Comparison of ENCODE assay signal across 9 mouse cellular contexts in genomic region chr11:102027361-102028017, GRCm38 (mm10). TPM values are rescaled to one million over a fixed set of nuclear protein-coding genes. Genes with fewer than 3 reads are reported as not detected.
A peak's percentile ranks its signal among the peaks of the same experiment; 100 is the strongest.
DNase-seq lines count a peak whose midpoint lies in the region; ATAC-seq and TF ChIP-seq lines count a peak whose summit lies in the region.
"Had no signal": no experiment of that assay in that cellular context is flagged by ENCODE, and none has a peak within 500 bp of the region (broad histone marks: within the 10 kb centered on the region; RNA-seq: fewer than 3 reads in every experiment).

No protein-coding gene starts in this region.

- intact Hi-C loops in heart, adult 2 months (cut with DNase I) = no loop called here

- no peaks in the 10 kb centered on the region for H3K9me3 ChIP-seq in MEL (replicated peaks; ENCODE audit: insufficient read depth, low read length)
- H3K9me3 ChIP-seq in forebrain, embryonic 13.5 days (replicated peaks) = no peaks in the 10 kb centered on the region
- H3K9me3 ChIP-seq in liver, postnatal 0 days (ENCODE audit: low read length) = no peaks in the 10 kb centered on the region

- TF ChIP-seq POLR2A in heart, adult 2 months (IDR thresholded peaks at IDR 0.05; ENCODE audit: insufficient read depth, low read depth, low read length) = no peak
- no peak for TF ChIP-seq POLR2A in MEL (IDR thresholded peaks at IDR 0.05; ENCODE audit: control insufficient read depth in 1 of 2, insufficient read depth in 1 of 2, low read depth in 1 of 2, low read length in 2 of 2, poor library complexity in 1 of 2)

- no peak overlapping the region; the same call in 1 of the 2 replicates for H3K27ac ChIP-seq in heart, adult 2 months
- H3K27ac ChIP-seq in MEL (ENCODE audit: control insufficient read depth, low read depth, low read length) = no peak overlapping the region
- peak overlapping the region; percentile 91 for H3K27ac ChIP-seq in forebrain, embryonic 13.5 days
- H3K27ac ChIP-seq in liver, postnatal 0 days (ENCODE audit: low read depth) = no peak overlapping the region
- H3K27ac ChIP-seq: macrophage had no signal

- no peak for DNase-seq in heart, adult 2 months
- no peak for DNase-seq in heart, adult 9 months (ENCODE audit: low spot score in 2 of 2)
- DNase-seq in MEL (ENCODE audit: low read depth, low spot score) = peak; percentile 58
- DNase-seq in liver, postnatal 0 days = no peak
- no peak for DNase-seq in spleen, postnatal 10 days (ENCODE audit: low spot score in 2 of 2)
- DNase-seq in testis, postnatal 10 days (ENCODE audit: low spot score) = no peak
- DNase-seq in gastrocnemius, postnatal 4 days (ENCODE audit: low spot score in 2 of 2) = no peak

- H3K79me2 ChIP-seq in heart, adult 2 months (replicated peaks; ENCODE audit: control insufficient read depth, insufficient read depth, low read length) = no peaks in the 10 kb centered on the region
- H3K79me2 ChIP-seq in MEL (ENCODE audit: control insufficient read depth, insufficient read depth, low read length, poor library complexity) = no peaks in the 10 kb centered on the region

- H3K4me3 ChIP-seq in heart, adult 2 months = peak overlapping the region; percentile 72
- peak overlapping the region in 1 of 2 experiments; percentile 75; a peak in 1 of 4 replicates for H3K4me3 ChIP-seq in MEL (ENCODE audit: control insufficient read depth in 1 of 2, insufficient read depth in 1 of 2, low read depth in 2 of 2, low read length in 2 of 2)
- H3K4me3 ChIP-seq in forebrain, embryonic 13.5 days = peak overlapping the region; percentile 66
- peak overlapping the region; percentile 45; the same call in 1 of the 2 replicates for H3K4me3 ChIP-seq in liver, postnatal 0 days (ENCODE audit: low read depth, low read length)

- no peaks in the 10 kb centered on the region for H3K27me3 ChIP-seq in heart, adult 2 months (ENCODE audit: control insufficient read depth, insufficient read depth, low read length)
- H3K27me3 ChIP-seq in MEL (ENCODE audit: control insufficient read depth in 1 of 2, insufficient read depth in 2 of 2, low read length in 2 of 2) = no peaks in the 10 kb centered on the region
- no peaks in the 10 kb centered on the region for H3K27me3 ChIP-seq in forebrain, embryonic 13.5 days
- H3K27me3 ChIP-seq in liver, postnatal 0 days (ENCODE audit: insufficient read depth, low read length) = peaks cover 24% of the 10 kb centered on the region

- no peak for TF ChIP-seq RAD21 in MEL (IDR thresholded peaks at IDR 0.05; ENCODE audit: low read depth, low read length)

- ATAC-seq in forebrain, embryonic 13.5 days = peak; percentile 17; the same call in 1 of the 2 replicates
- ATAC-seq in liver, postnatal 0 days = no peak

- no peak for TF ChIP-seq EP300 in heart, adult 2 months (IDR thresholded peaks at IDR 0.05; ENCODE audit: insufficient read depth, low read depth, low read length)
- TF ChIP-seq EP300 in MEL (IDR thresholded peaks at IDR 0.05; ENCODE audit: low read depth in 1 of 2, low read length in 2 of 2) = no peak
- TF ChIP-seq EP300 in liver, postnatal 0 days (IDR thresholded peaks at IDR 0.05; ENCODE audit: low read depth) = no peak

- H3K4me2 ChIP-seq in forebrain, embryonic 13.5 days = peak overlapping the region; percentile 76
- H3K4me2 ChIP-seq in liver, postnatal 0 days (ENCODE audit: low read depth, low read length) = peak overlapping the region; percentile 73

- peak; percentile 35 for TF ChIP-seq CTCF in heart, adult 2 months (IDR thresholded peaks at IDR 0.05)
- no peak for TF ChIP-seq CTCF in MEL (IDR thresholded peaks at IDR 0.05 in 2 of 3, conservative IDR thresholded peaks at IDR 0.05 in 1 of 3; ENCODE audit: control insufficient read depth in 1 of 3, insufficient read depth in 1 of 3, low read depth in 2 of 3, low read length in 3 of 3, poor library complexity in 1 of 3, severe bottlenecking in 1 of 3)
- TF ChIP-seq CTCF in liver, postnatal 0 days (IDR thresholded peaks at IDR 0.05; ENCODE audit: low read depth) = no peak

- peaks cover 2% of the 10 kb centered on the region; the same call in 1 of the 2 replicates for H3K4me1 ChIP-seq in heart, adult 2 months (ENCODE audit: control insufficient read depth, insufficient read depth, low read length)
- H3K4me1 ChIP-seq in MEL (ENCODE audit: control insufficient read depth in 1 of 2, insufficient read depth in 2 of 2, low read length in 2 of 2) = peaks cover 2 to 22% of the 10 kb centered on the region in 2 experiments; a peak in 3 of 4 replicates
- H3K4me1 ChIP-seq in forebrain, embryonic 13.5 days = peaks cover 44% of the 10 kb centered on the region
- H3K4me1 ChIP-seq in liver, postnatal 0 days (ENCODE audit: insufficient read depth) = 0 out of 2 replicates have a peak, but pooled peaks cover 5% of the 10 kb centered on the region

- H3K9ac ChIP-seq in heart, adult 2 months (ENCODE audit: low read depth, low read length) = peak overlapping the region; percentile 39; the same call in 1 of the 2 replicates
- H3K9ac ChIP-seq in MEL (ENCODE audit: control insufficient read depth, low read depth, low read length, poor library complexity, severe bottlenecking) = 0 out of 2 replicates have a peak overlapping the region, but pooled peaks have one; percentile 18
- peak overlapping the region; percentile 82 for H3K9ac ChIP-seq in forebrain, embryonic 13.5 days
- no peak overlapping the region for H3K9ac ChIP-seq in liver, postnatal 0 days (replicated peaks)

- H3K36me3 ChIP-seq in heart, adult 2 months (ENCODE audit: control insufficient read depth, insufficient read depth, low read length) = no peaks in the 10 kb centered on the region
- H3K36me3 ChIP-seq in MEL (ENCODE audit: control insufficient read depth in 1 of 2, insufficient read depth in 2 of 2, low read length in 2 of 2) = peaks cover 0 to 14% of the 10 kb centered on the region in 2 experiments; a peak in 2 of 4 replicates
- peaks cover 16% of the 10 kb centered on the region for H3K36me3 ChIP-seq in forebrain, embryonic 13.5 days (ENCODE audit: poor library complexity, severe bottlenecking)
- H3K36me3 ChIP-seq in liver, postnatal 0 days (replicated peaks; ENCODE audit: insufficient read depth, low read length) = no peaks in the 10 kb centered on the region; the same call in 1 of the 2 replicates

- 11% methylated on average over 12 of the region's 12 CpGs for WGBS in heart, adult 2 months
- WGBS in forebrain, embryonic 13.5 days = 3% methylated on average over 12 of the region's 12 CpGs
- WGBS in liver, postnatal 0 days (ENCODE audit: insufficient replicate concordance) = 13% methylated on average over 12 of the region's 12 CpGs

TF ChIP-seq in MEL, 35 proteins besides CTCF, POLR2A, EP300 and RAD21:
- TF ChIP-seq MXI1 (IDR thresholded peaks at IDR 0.05; ENCODE audit: low read depth, low read length) (peak; percentile 30; the same call in 1 of the 2 replicates), ZKSCAN1 (IDR thresholded peaks at IDR 0.05; ENCODE audit: low read depth, low read length) (no peak)

RNA-seq across cellular contexts. Expression of gene Mpp3, which starts 0.8 kb away (rescaled TPM):
- total RNA-seq in heart, adult 2 months (2021) = 1 to 10 TPM; 1.4 to 1.5 TPM
- polyA plus RNA-seq in heart, adult 2 months (2012; rRNA removed) = 4.5 and 5.3 TPM in 2 replicates
- total RNA-seq in MEL (2012; rRNA removed) = 4.6 and 5.5 TPM in 2 replicates
- polyA plus RNA-seq in MEL (2012; ENCODE audit: insufficient read depth in 1 of 2, insufficient read length in 2 of 2, low read depth in 1 of 2, low replicate concordance in 2 of 2, missing spikeins in 1 of 2) = 1 to 10 TPM in 1 of 2 experiments, not detected in 1; 7.1 TPM
- polyA plus RNA-seq in forebrain, embryonic 13.5 days (2015; fragmentation: Nextera tagmentation; extraction: Ambion mirVana) = 40.8 and 41.0 TPM in 2 replicates
- 0.56 and 0.72 TPM in 2 replicates for polyA plus RNA-seq in liver, postnatal 0 days (2015; fragmentation: Nextera tagmentation; extraction: Ambion mirVana)
- total RNA-seq in gastrocnemius, postnatal 4 days (2021) = 10 to 100 TPM; 55.8 to 95.9 TPM
- polyA plus RNA-seq: macrophage had no signal

RNA-seq across cellular contexts. Expression of gene Cd300lg, which starts 13.8 kb away (rescaled TPM):
- total RNA-seq in heart, adult 2 months (2021) = 10 to 100 TPM; 51.6 to 70.1 TPM
- 102 and 143 TPM in 2 replicates for polyA plus RNA-seq in heart, adult 2 months (2012; rRNA removed)
- total RNA-seq in MEL (2012; rRNA removed) = 0.08 TPM in 1 of 2 replicates, not detected in the other
- under 1 TPM in 1 of 2 experiments, not detected in 1; 0.26 TPM for polyA plus RNA-seq in MEL (2012; ENCODE audit: insufficient read depth in 1 of 2, insufficient read length in 2 of 2, low read depth in 1 of 2, low replicate concordance in 2 of 2, missing spikeins in 1 of 2)
- 0.27 and 0.31 TPM in 2 replicates for polyA plus RNA-seq in forebrain, embryonic 13.5 days (2015; fragmentation: Nextera tagmentation; extraction: Ambion mirVana)
- polyA plus RNA-seq in liver, postnatal 0 days (2015; fragmentation: Nextera tagmentation; extraction: Ambion mirVana) = 1.8 and 2.3 TPM in 2 replicates
- total RNA-seq in gastrocnemius, postnatal 4 days (2021) = 10 to 100 TPM; 12.8 to 13.2 TPM

RNA-seq across cellular contexts. Expression of gene Dusp3, which starts 40.7 kb away (rescaled TPM):
- 100 to 1,000 TPM; 103 to 131 TPM for total RNA-seq in heart, adult 2 months (2021)
- polyA plus RNA-seq in heart, adult 2 months (2012; rRNA removed) = 97.7 and 101 TPM in 2 replicates
- total RNA-seq in MEL (2012; rRNA removed) = 18.4 and 18.7 TPM in 2 replicates
- 10 to 100 TPM; 29.8 to 35.5 TPM for polyA plus RNA-seq in MEL (2012; ENCODE audit: insufficient read depth in 1 of 2, insufficient read length in 2 of 2, low read depth in 1 of 2, low replicate concordance in 2 of 2, missing spikeins in 1 of 2)
- polyA plus RNA-seq in forebrain, embryonic 13.5 days (2015; fragmentation: Nextera tagmentation; extraction: Ambion mirVana) = 8.5 and 8.7 TPM in 2 replicates
- polyA plus RNA-seq in liver, postnatal 0 days (2015; fragmentation: Nextera tagmentation; extraction: Ambion mirVana) = 18.4 and 22.7 TPM in 2 replicates
- total RNA-seq in gastrocnemius, postnatal 4 days (2021) = 100 to 1,000 TPM; 140 to 145 TPM

RNA-seq across cellular contexts. Expression of gene Cfap97d1, which starts 43.4 kb away (rescaled TPM):
- not detected for total RNA-seq in heart, adult 2 months (2021)
- not detected in 2 replicates for polyA plus RNA-seq in heart, adult 2 months (2012; rRNA removed)
- not detected in 2 replicates for total RNA-seq in MEL (2012; rRNA removed)
- not detected for polyA plus RNA-seq in MEL (2012; ENCODE audit: insufficient read depth in 1 of 2, insufficient read length in 2 of 2, low read depth in 1 of 2, low replicate concordance in 2 of 2, missing spikeins in 1 of 2)
- polyA plus RNA-seq in forebrain, embryonic 13.5 days (2015; fragmentation: Nextera tagmentation; extraction: Ambion mirVana) = not detected in 2 replicates
- polyA plus RNA-seq in liver, postnatal 0 days (2015; fragmentation: Nextera tagmentation; extraction: Ambion mirVana) = 0.19 TPM in 1 of 2 replicates, not detected in the other
- not detected for total RNA-seq in gastrocnemius, postnatal 4 days (2021)
- polyA plus RNA-seq: macrophage had no signal

Comparison
In these comparisons a context has a peak if more than half of its experiments do, and no peak if none do; other contexts are left out.
1. RNA of gene Cd300lg, which starts 13.8 kb away (polyA plus RNA-seq): 102 to 143 TPM in heart, adult 2 months; 1.8 to 2.3 TPM in liver, postnatal 0 days, 0.27 to 0.31 TPM in forebrain, embryonic 13.5 days and 0.26 TPM in MEL; every median in the first group is over 10 times any median in the second.